ENCODE assay signal across 31 mouse cellular contexts in the genomic region with DNA sequence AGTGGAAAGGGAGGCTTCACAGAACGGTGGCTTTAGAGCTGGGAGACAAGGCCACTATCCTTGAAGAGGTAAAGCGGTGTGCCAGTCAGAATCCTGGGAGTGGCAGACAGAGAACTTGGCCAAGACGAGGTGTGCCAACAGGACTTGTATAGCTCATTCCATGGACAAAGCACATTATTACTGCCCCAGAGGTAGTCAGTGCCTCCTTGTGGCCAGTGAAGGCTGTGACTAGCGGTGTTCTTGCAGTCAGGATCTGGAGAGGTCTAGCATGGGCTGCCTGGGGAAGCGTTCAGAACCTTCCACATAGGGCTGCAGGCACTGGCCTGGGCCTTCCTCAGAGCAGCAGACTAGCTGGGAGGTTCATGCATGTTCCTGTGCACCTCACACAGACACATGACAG. TPM values are rescaled to one million over a fixed set of nuclear protein-coding genes. Genes with fewer than 3 reads are reported as not detected.
DNase-seq lines count a peak whose midpoint lies in the region; TF ChIP-seq lines count a peak whose summit lies in the region.
"Had no signal": no experiment of that assay in that cellular context is flagged by ENCODE, and none has a peak within 500 bp of the region (broad histone marks: within the 10 kb centered on the region; RNA-seq: fewer than 3 reads in every experiment).

No protein-coding gene starts in this region.

- H3K9me3 ChIP-seq in CH12.LX (replicated peaks; ENCODE audit: low read length): no peaks in the 10 kb centered on the region
- H3K9me3 ChIP-seq: embryonic facial prominence, embryonic 10.5 days; embryonic facial prominence, embryonic 13.5 days; forebrain, embryonic 12.5 days; forebrain, embryonic 15.5 days; heart, embryonic 10.5 days; heart, embryonic 13.5 days; hindbrain, embryonic 13.5 days had no signal

- dilution Hi-C loops in CH12.LX (cut with MboI; ENCODE audit: extremely low pct_ligation_motif_present, extremely low pct_unique_long_range_greater_than_20kb, low sequenced_read_pairs): no loop called here

- H3K9ac ChIP-seq in CH12.LX (ENCODE audit: insufficient read depth, low read depth): no peak overlapping the region
- H3K9ac ChIP-seq: embryonic facial prominence, embryonic 13.5 days; forebrain, embryonic 12.5 days; forebrain, embryonic 15.5 days; heart, embryonic 13.5 days; hindbrain, embryonic 13.5 days had no signal

- TF ChIP-seq RAD21 in CH12.LX (IDR thresholded peaks at IDR 0.05; ENCODE audit: low read depth, low read length): peak; percentile 31

- peak; percentile 61 for DNase-seq in gastrocnemius, adult 2 months
- no peak for DNase-seq in gastrocnemius, postnatal 4 days (ENCODE audit: low spot score in 2 of 2)
- DNase-seq in layer of hippocampus, adult 2 months (ENCODE audit: low spot score in 2 of 2): no peak
- DNase-seq in layer of hippocampus, postnatal 36 days: no peak
- DNase-seq in CH12.LX (ENCODE audit: extremely low read depth): peak; percentile 12
- DNase-seq in ZHBTc4 (ENCODE audit: low read depth, low spot score): peak; percentile 17
- no peak for DNase-seq in adrenal gland, postnatal 14 days
- DNase-seq: adrenal gland, postnatal 10 days; cerebellum, adult 11-12 months; cerebellum, adult 8-10 months; cerebellum, postnatal 10 days; cerebellum, postnatal 36 days; embryo, embryonic 11 days; gastrocnemius, postnatal 25 days; heart, adult 2 months; kidney, adult 11 months had no signal

- H3K79me2 ChIP-seq in CH12.LX (replicated peaks; ENCODE audit: control insufficient read depth, extremely low read depth, insufficient read depth, poor library complexity, severe bottlenecking): no peaks in the 10 kb centered on the region

- in situ Hi-C loops in CH12.LX (cut with MboI; ENCODE audit: low pct_ligation_motif_present, low pct_unique_long_range_greater_than_20kb, low sequenced_read_pairs): no loop called here

- no peak overlapping the region for H3K27ac ChIP-seq in gastrocnemius, adult 2 months
- H3K27ac ChIP-seq in layer of hippocampus, adult 2 months: no peak overlapping the region
- H3K27ac ChIP-seq in CH12.LX (ENCODE audit: insufficient read depth, low read depth): no peak overlapping the region
- H3K27ac ChIP-seq: embryonic facial prominence, embryonic 10.5 days; embryonic facial prominence, embryonic 13.5 days; forebrain, embryonic 12.5 days; forebrain, embryonic 15.5 days; heart, adult 2 months; heart, embryonic 10.5 days; heart, embryonic 13.5 days; hindbrain, embryonic 13.5 days had no signal

- no peak overlapping the region for H3K4me3 ChIP-seq in gastrocnemius, adult 2 months
- no peak overlapping the region for H3K4me3 ChIP-seq in layer of hippocampus, adult 2 months
- no peak overlapping the region for H3K4me3 ChIP-seq in CH12.LX (replicated peaks in 1 of 3; ENCODE audit: low read depth in 2 of 3, low read length in 2 of 3, poor library complexity in 1 of 3)
- H3K4me3 ChIP-seq: embryonic facial prominence, embryonic 10.5 days; embryonic facial prominence, embryonic 13.5 days; erythroblast, embryonic 14.5 days; forebrain, embryonic 12.5 days; forebrain, embryonic 15.5 days; heart, adult 2 months; heart, embryonic 10.5 days; heart, embryonic 13.5 days; hindbrain, embryonic 13.5 days had no signal

- no peak for TF ChIP-seq EP300 in CH12.LX (IDR thresholded peaks at IDR 0.05; ENCODE audit: low read length)

- H3K4me2 ChIP-seq in CH12.LX (ENCODE audit: insufficient read depth, low read depth, poor library complexity, severe bottlenecking): no peak overlapping the region
- H3K4me2 ChIP-seq: embryonic facial prominence, embryonic 13.5 days; forebrain, embryonic 12.5 days; forebrain, embryonic 15.5 days; heart, embryonic 13.5 days; hindbrain, embryonic 13.5 days had no signal

- intact Hi-C loops in gastrocnemius, adult 2 months (cut with DNase I): loop anchor here (5.0 kb wide), 1 partner anchor 161 kb away; no protein-coding TSS in a partner anchor

- peaks cover 0 to 1% of the 10 kb centered on the region in 2 experiments for H3K36me3 ChIP-seq in CH12.LX (replicated peaks in 1 of 2; ENCODE audit: control insufficient read depth in 1 of 2, insufficient read depth in 1 of 2, low read length in 1 of 2)
- H3K36me3 ChIP-seq: embryonic facial prominence, embryonic 10.5 days; embryonic facial prominence, embryonic 13.5 days; forebrain, embryonic 12.5 days; forebrain, embryonic 15.5 days; heart, embryonic 10.5 days; heart, embryonic 13.5 days had no signal

- peaks cover 0 to 12% of the 10 kb centered on the region in 2 experiments; a peak in 2 of 4 replicates for H3K4me1 ChIP-seq in CH12.LX (ENCODE audit: control insufficient read depth in 1 of 2, insufficient read depth in 2 of 2)
- H3K4me1 ChIP-seq: heart, embryonic 10.5 days; heart, embryonic 13.5 days had no signal

- no peak for TF ChIP-seq POLR2A in CH12.LX (IDR thresholded peaks at IDR 0.05; ENCODE audit: low read depth, low read length)

- TF ChIP-seq CTCF in gastrocnemius, adult 2 months (IDR thresholded peaks at IDR 0.05): peak; percentile 57
- TF ChIP-seq CTCF in layer of hippocampus, adult 2 months (conservative IDR thresholded peaks at IDR 0.05): peak; percentile 58
- peak in 1 of 2 experiments; percentile 61; a peak in 2 of 4 replicates for TF ChIP-seq CTCF in CH12.LX (conservative IDR thresholded peaks at IDR 0.05 in 1 of 2, IDR thresholded peaks at IDR 0.05 in 1 of 2; ENCODE audit: low read depth in 2 of 2, low read length in 2 of 2)

- peaks cover 11% of the 10 kb centered on the region for H3K27me3 ChIP-seq in CH12.LX (replicated peaks)
- H3K27me3 ChIP-seq: embryonic facial prominence, embryonic 13.5 days; forebrain, embryonic 12.5 days; forebrain, embryonic 15.5 days; hindbrain, embryonic 13.5 days had no signal

TF ChIP-seq in CH12.LX, 34 proteins besides CTCF, POLR2A, EP300 and RAD21:
- TF ChIP-seq POLR2AphosphoS2 (IDR thresholded peaks at IDR 0.05; ENCODE audit: low read depth, low read length) (no peak), MAX (IDR thresholded peaks at IDR 0.05; ENCODE audit: low read length) (no peak), SMC3 (IDR thresholded peaks at IDR 0.05; ENCODE audit: low read depth, low read length) (peak; percentile 48)

RNA-seq across cellular contexts. Expression of a gene that starts 39.5 kb away (rescaled TPM):
- total RNA-seq in gastrocnemius, adult 2 months (2021): 10 to 100 TPM; 38.9 to 66.6 TPM
- total RNA-seq in gastrocnemius, postnatal 4 days (2021): 10 to 100 TPM; 15.8 to 20.2 TPM
- total RNA-seq in layer of hippocampus, adult 2 months (2021): 100 to 1,000 TPM; 120 TPM
- 100 to 1,000 TPM; 114 to 119 TPM for total RNA-seq in layer of hippocampus, postnatal 36 days (2021)
- total RNA-seq in CH12.LX (2012; rRNA removed) (0.04 and 0.08 TPM in 2 replicates), CH12.LX (2014; rRNA removed) (not detected in 2 replicates)
- polyA plus RNA-seq in CH12.LX (2012; ENCODE audit: insufficient read length, low read depth): 0.14 TPM in 1 of 2 replicates, not detected in the other
- 0.44 and 0.56 TPM in 2 replicates for total RNA-seq in adrenal gland, postnatal 14 days (2021)
- total RNA-seq: granulocyte monocyte progenitor cell, adult 5-6 weeks had no signal
- polyA plus RNA-seq: heart, embryonic 16.5 days had no signal

RNA-seq across cellular contexts. Expression of a gene that starts 59.6 kb away (rescaled TPM):
- 10 to 100 TPM; 17.3 to 21.3 TPM for total RNA-seq in gastrocnemius, adult 2 months (2021)
- 10 to 100 TPM; 63.8 to 76.5 TPM for total RNA-seq in gastrocnemius, postnatal 4 days (2021)
- total RNA-seq in layer of hippocampus, adult 2 months (2021): under 1 TPM in 1 of 2 experiments, not detected in 1; 0.20 TPM
- total RNA-seq in layer of hippocampus, postnatal 36 days (2021): not detected
- total RNA-seq in CH12.LX (2012; rRNA removed) (not detected in 2 replicates), CH12.LX (2014; rRNA removed) (not detected in 2 replicates)
- not detected in 2 replicates for polyA plus RNA-seq in CH12.LX (2012; ENCODE audit: insufficient read length, low read depth)
- not detected in 2 replicates for total RNA-seq in adrenal gland, postnatal 14 days (2021)
- total RNA-seq: adrenal gland, adult 18-20 months; ES-E14; granulocyte monocyte progenitor cell, adult 5-6 weeks; heart, adult 2 months; heart, postnatal 25 days; hematopoietic stem cell, adult 5-6 weeks had no signal
- polyA plus RNA-seq: erythroblast, embryonic 14.5 days; heart, adult 2 months; inflammation-experienced regulatory T-cells, adult 6 months had no signal

Comparison
In these comparisons a context has a peak if more than half of its experiments do, and no peak if none do; other contexts are left out.
1. DNase-seq: peak in gastrocnemius, adult 2 months (single experiment), CH12.LX (single experiment) and ZHBTc4 (single experiment); none in gastrocnemius, postnatal 4 days (0 of 2), layer of hippocampus, adult 2 months (0 of 2), layer of hippocampus, postnatal 36 days (0 of 2) and adrenal gland, postnatal 14 days (single experiment).
2. RNA of a gene that starts 39.5 kb away (total RNA-seq): 120 TPM in layer of hippocampus, adult 2 months, 114 to 119 TPM in layer of hippocampus, postnatal 36 days, 38.9 to 66.6 TPM in gastrocnemius, adult 2 months and 15.8 to 20.2 TPM in gastrocnemius, postnatal 4 days; 0.44 to 0.56 TPM in adrenal gland, postnatal 14 days and 0.04 to 0.08 TPM in CH12.LX; every median in the first group is over 10 times any median in the second.
3. RNA of a gene that starts 59.6 kb away (total RNA-seq): 63.8 to 76.5 TPM in gastrocnemius, postnatal 4 days and 17.3 to 21.3 TPM in gastrocnemius, adult 2 months; 0.20 TPM in layer of hippocampus, adult 2 months, not detected in layer of hippocampus, postnatal 36 days, not detected in CH12.LX and not detected in adrenal gland, postnatal 14 days; every median in the first group is over 10 times any median in the second.